Mouse (Mus musculus) G1E (cell line): ENCODE data around the gene Rps4x.

Source experiments
- CTCF ChIP-seq: IDR thresholded peaks from 2 replicates; pipeline ENCODE4 v1.5.1; 2012; ENCODE audit warnings: low read depth, low read length, inconsistent platforms, mixed read lengths
- GATA1 ChIP-seq: IDR thresholded peaks from 2 replicates; pipeline ENCODE4 v1.6.1; 2012; ENCODE audit warnings: borderline replicate concordance, low read length, inconsistent platforms, mixed read lengths
- POLR2AphosphoS5 ChIP-seq: IDR thresholded peaks from 2 replicates; pipeline ENCODE4 v1.6.1; 2012; ENCODE audit warnings: low read depth, low read length, inconsistent platforms; ENCODE audit not compliant: insufficient replicate concordance
- TAL1 ChIP-seq: conservative IDR thresholded peaks from 2 replicates; pipeline ENCODE4 v1.6.1; 2012; ENCODE audit warnings: low read depth, low read length, inconsistent platforms, mixed read lengths

- TF ChIP-seq CTCF (no peak), TAL1 (no peak), POLR2AphosphoS5 (no peak), GATA1 (no peak)
Observed at GRCm38 (mm10) chrX:102160528-102160927, 28.7 kb downstream of the Rps4x start.
